Mouse (Mus musculus): ENCODE measurements around the gene Opcml.

GRCm38 (mm10) chr9:27951110-27951509 lies 160.5 kb downstream of the Opcml start:
- TF ChIP-seq CTCF (IDR thresholded peaks at IDR 0.05; ENCODE audit: extremely low read depth, insufficient read length, insufficient replicate concordance, low read depth, low read length) (no peak), POLR2A (IDR thresholded peaks at IDR 0.05; ENCODE audit: low read depth, low read length) (no peak)

Data from small intestine, adult 2 months (tissue).